Mouse (Mus musculus): ENCODE data around the gene Mboat1.

GRCm38 (mm10) chr13:30253636-30254264 lies 117.5 kb downstream of the Mboat1 start:
- no peak for TF ChIP-seq POLR2A (IDR thresholded peaks at IDR 0.05; ENCODE audit: borderline replicate concordance, extremely low read depth, insufficient read depth, insufficient read length, poor library complexity, severe bottlenecking)
- TF ChIP-seq CTCF (IDR thresholded peaks at IDR 0.05; ENCODE audit: borderline replicate concordance, extremely low read depth, insufficient read depth, insufficient read length) = no peak
